Mouse (Mus musculus): ENCODE results near the gene Copz2. TPM values are rescaled to one million over a fixed set of nuclear protein-coding genes. Genes with fewer than 3 reads are reported as not detected.
A peak's percentile ranks its signal among the peaks of the same experiment; 100 is the strongest.

The Copz2 gene
- polyA plus RNA-seq, 1 experiment from 2014 or later = 56.8 TPM

- Histone ChIP-seq H3K27me3 (ENCODE audit: control insufficient read depth, insufficient read depth, low read length) (no peaks in the 10 kb centered on the region), H3K4me2 (ENCODE audit: low read depth, severe bottlenecking) (no peak overlapping the region; the same call in 1 of the 2 replicates), H3K27ac (replicated peaks; ENCODE audit: low read depth, low read length) (no peak overlapping the region), H3K9me3 (ENCODE audit: control insufficient read depth, low read length) (no peaks in the 10 kb centered on the region), H3K36me3 (ENCODE audit: control insufficient read depth, insufficient read depth, low read length) (no peaks in the 10 kb centered on the region), H3K4me1 (ENCODE audit: control insufficient read depth, insufficient read depth, low read length) (0 out of 2 replicates have a peak, but pooled peaks cover 2% of the 10 kb centered on the region), H3K4me3 (ENCODE audit: low read depth, low read length) (no peak overlapping the region), H3K9ac (ENCODE audit: low read length) (no peak overlapping the region)
- ATAC-seq (ENCODE audit: insufficient number of reproducible peaks, low FRiP score, low TSS enrichment, low read depth) (no peak), DNase-seq (ENCODE audit: low spot score) (no peak)
- 81% methylated on average over 12 of the region's 12 CpGs for WGBS
Measured at GRCm38 (mm10) chr11:96862534-96862933, 12.9 kb downstream of the Copz2 start.

DNA sequence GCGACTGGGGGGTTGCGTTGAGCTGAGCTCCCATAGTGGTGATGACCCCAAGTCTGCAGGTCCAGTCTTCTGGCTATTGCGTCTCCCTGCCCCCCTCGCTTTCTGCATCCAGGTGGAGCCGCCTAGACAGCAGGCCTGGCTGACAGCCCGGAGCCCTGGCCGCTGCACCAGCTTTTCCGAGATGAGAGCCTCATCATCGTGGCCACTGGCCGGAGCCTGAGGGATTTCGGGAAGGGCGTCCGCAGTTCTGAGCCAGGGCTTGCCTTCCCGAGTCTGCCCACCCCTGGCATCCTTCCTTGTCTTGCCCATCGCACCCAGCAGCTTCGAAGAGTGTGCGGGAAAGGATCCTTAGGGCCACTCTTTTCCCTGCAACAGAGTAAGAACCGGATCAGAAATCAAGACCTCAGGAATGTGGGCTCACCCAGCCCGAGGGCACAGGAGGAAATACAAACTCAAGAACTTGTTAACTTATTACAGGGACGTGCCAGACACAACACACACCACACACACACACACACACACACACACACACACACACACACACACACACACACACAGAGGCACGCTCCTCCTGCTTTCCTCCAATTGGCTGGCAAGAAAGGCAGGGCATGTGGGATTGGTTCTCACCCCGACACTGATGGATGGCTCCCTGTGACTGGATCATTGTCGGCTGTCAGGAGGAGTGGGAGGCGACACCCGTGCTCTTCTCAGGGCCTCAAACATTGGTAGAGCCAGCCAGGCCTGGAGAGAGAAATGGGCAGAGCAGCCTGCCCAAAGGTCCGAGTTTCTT lies 13.7 kb downstream of the Copz2 start:
- ATAC-seq (ENCODE audit: insufficient number of reproducible peaks, low FRiP score, low TSS enrichment, low read depth) = no peak
- peak; percentile 46 for DNase-seq (ENCODE audit: low spot score)
- Histone ChIP-seq H3K4me2 (ENCODE audit: low read depth, severe bottlenecking) (peak overlapping the region; percentile 16; the same call in 1 of the 2 replicates), H3K27me3 (ENCODE audit: control insufficient read depth, insufficient read depth, low read length) (no peaks in the 10 kb centered on the region), H3K4me3 (ENCODE audit: low read depth, low read length) (no peak overlapping the region), H3K36me3 (ENCODE audit: control insufficient read depth, insufficient read depth, low read length) (no peaks in the 10 kb centered on the region), H3K9me3 (ENCODE audit: control insufficient read depth, low read length) (no peaks in the 10 kb centered on the region), H3K27ac (replicated peaks; ENCODE audit: low read depth, low read length) (no peak overlapping the region), H3K9ac (ENCODE audit: low read length) (no peak overlapping the region), H3K4me1 (ENCODE audit: control insufficient read depth, insufficient read depth, low read length) (0 out of 2 replicates have a peak, but pooled peaks cover 2% of the 10 kb centered on the region)
- WGBS = 22% methylated on average over 26 of the region's 26 CpGs

- Histone ChIP-seq H3K4me1 (ENCODE audit: control insufficient read depth, insufficient read depth, low read length) (no peaks in the 10 kb centered on the region), H3K27me3 (ENCODE audit: control insufficient read depth, insufficient read depth, low read length) (no peaks in the 10 kb centered on the region), H3K4me2 (ENCODE audit: low read depth, severe bottlenecking) (no peak overlapping the region), H3K9me3 (ENCODE audit: control insufficient read depth, low read length) (no peaks in the 10 kb centered on the region), H3K9ac (ENCODE audit: low read length) (no peak overlapping the region), H3K36me3 (ENCODE audit: control insufficient read depth, insufficient read depth, low read length) (no peaks in the 10 kb centered on the region), H3K27ac (replicated peaks; ENCODE audit: low read depth, low read length) (no peak overlapping the region), H3K4me3 (ENCODE audit: low read depth, low read length) (no peak overlapping the region)
- peak; percentile 86 for DNase-seq (ENCODE audit: low spot score)
- peak; percentile 64; the same call in 1 of the 2 replicates for ATAC-seq (ENCODE audit: insufficient number of reproducible peaks, low FRiP score, low TSS enrichment, low read depth)
- 15% methylated on average over 5 of the region's 5 CpGs for WGBS
Measured at GRCm38 (mm10) chr11:96867149-96867548, 17.5 kb downstream of the Copz2 start.

GRCm38 (mm10) chr11:96872441-96873379 lies 23.0 kb downstream of the Copz2 start:
- Histone ChIP-seq H3K27me3 (ENCODE audit: control insufficient read depth, insufficient read depth, low read length) (no peaks in the 10 kb centered on the region), H3K9ac (ENCODE audit: low read length) (peak overlapping the region; percentile 18), H3K4me3 (ENCODE audit: low read depth, low read length) (no peak overlapping the region), H3K36me3 (ENCODE audit: control insufficient read depth, insufficient read depth, low read length) (no peaks in the 10 kb centered on the region), H3K27ac (replicated peaks; ENCODE audit: low read depth, low read length) (0 out of 2 replicates have a peak overlapping the region, but pooled peaks have one; percentile 4), H3K4me2 (ENCODE audit: low read depth, severe bottlenecking) (peak overlapping the region; percentile 10), H3K9me3 (ENCODE audit: control insufficient read depth, low read length) (no peaks in the 10 kb centered on the region), H3K4me1 (ENCODE audit: control insufficient read depth, insufficient read depth, low read length) (peaks cover 29% of the 10 kb centered on the region)
- DNase-seq (ENCODE audit: low spot score) (peak; percentile 64), ATAC-seq (ENCODE audit: insufficient number of reproducible peaks, low FRiP score, low TSS enrichment, low read depth) (no peak)
- WGBS = 6% methylated on average over 24 of the region's 24 CpGs

GRCm38 (mm10) chr11:96873601-96874140 lies 24.0 kb downstream of the Copz2 start:
- no peak overlapping the region for H3K4me3 ChIP-seq (ENCODE audit: low read depth, low read length)
- H3K4me2 ChIP-seq (ENCODE audit: low read depth, severe bottlenecking) = no peak overlapping the region
- ATAC-seq (ENCODE audit: insufficient number of reproducible peaks, low FRiP score, low TSS enrichment, low read depth) = no peak

DNA sequence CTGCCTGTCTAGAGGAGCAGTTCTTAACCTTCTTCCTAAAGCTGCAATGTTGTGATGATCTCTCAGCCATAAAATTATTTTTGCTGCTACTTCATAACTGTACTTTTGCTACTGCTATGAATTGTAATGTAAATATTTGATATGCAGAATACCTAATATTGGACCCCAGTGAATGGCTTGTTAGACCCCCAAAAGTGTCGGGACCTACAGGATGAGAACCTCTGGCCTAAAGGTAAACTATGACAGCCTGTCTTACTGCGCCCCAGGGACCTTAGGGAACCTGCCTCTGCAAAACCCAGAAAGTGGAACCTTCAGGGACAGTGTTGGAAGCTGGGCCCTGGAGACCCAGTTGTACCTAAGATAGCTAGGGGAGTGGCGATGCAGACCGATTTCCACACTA lies 25.6 kb downstream of the Copz2 start:
- Histone ChIP-seq H3K9ac (ENCODE audit: low read length) (no peak overlapping the region), H3K27me3 (ENCODE audit: control insufficient read depth, insufficient read depth, low read length) (no peaks in the 10 kb centered on the region), H3K4me1 (ENCODE audit: control insufficient read depth, insufficient read depth, low read length) (peaks cover 29% of the 10 kb centered on the region), H3K9me3 (ENCODE audit: control insufficient read depth, low read length) (no peaks in the 10 kb centered on the region), H3K27ac (replicated peaks; ENCODE audit: low read depth, low read length) (no peak overlapping the region; the same call in 1 of the 2 replicates), H3K4me3 (ENCODE audit: low read depth, low read length) (peak overlapping the region; percentile 16), H3K36me3 (ENCODE audit: control insufficient read depth, insufficient read depth, low read length) (no peaks in the 10 kb centered on the region), H3K4me2 (ENCODE audit: low read depth, severe bottlenecking) (peak overlapping the region; percentile 65)
- no peak for ATAC-seq (ENCODE audit: insufficient number of reproducible peaks, low FRiP score, low TSS enrichment, low read depth)
- WGBS = 11% methylated on average over 4 of the region's 4 CpGs
- no peak for DNase-seq (ENCODE audit: low spot score)

More at GRCm38 (mm10) chr11:96873601-96874140, 24.0 kb downstream of the Copz2 start:
- 0 out of 2 replicates have a peak overlapping the region, but pooled peaks have one; percentile 3 for H3K27ac ChIP-seq (replicated peaks; ENCODE audit: low read depth, low read length)
- H3K27me3 ChIP-seq (ENCODE audit: control insufficient read depth, insufficient read depth, low read length) = no peaks in the 10 kb centered on the region
- H3K9me3 ChIP-seq (ENCODE audit: control insufficient read depth, low read length) = no peaks in the 10 kb centered on the region
- no peaks in the 10 kb centered on the region for H3K36me3 ChIP-seq (ENCODE audit: control insufficient read depth, insufficient read depth, low read length)
- H3K9ac ChIP-seq (ENCODE audit: low read length) = peak overlapping the region; percentile 12; the same call in 1 of the 2 replicates
- 18% methylated on average over 11 of the region's 11 CpGs for WGBS
- peaks cover 29% of the 10 kb centered on the region for H3K4me1 ChIP-seq (ENCODE audit: control insufficient read depth, insufficient read depth, low read length)
- peak; percentile 51 for DNase-seq (ENCODE audit: low spot score)

GRCm38 (mm10) chr11:96875745-96876144 lies 26.1 kb downstream of the Copz2 start:
- H3K27me3 ChIP-seq (ENCODE audit: control insufficient read depth, insufficient read depth, low read length) = no peaks in the 10 kb centered on the region
- H3K4me3 ChIP-seq (ENCODE audit: low read depth, low read length) = peak overlapping the region; percentile 16
- no peak overlapping the region; the same call in 1 of the 2 replicates for H3K27ac ChIP-seq (replicated peaks; ENCODE audit: low read depth, low read length)
- WGBS = 0% methylated on average over 35 of the region's 35 CpGs
- H3K9ac ChIP-seq (ENCODE audit: low read length) = no peak overlapping the region
- peak overlapping the region; percentile 65 for H3K4me2 ChIP-seq (ENCODE audit: low read depth, severe bottlenecking)
- peak; percentile 85 for DNase-seq (ENCODE audit: low spot score)
- H3K36me3 ChIP-seq (ENCODE audit: control insufficient read depth, insufficient read depth, low read length) = no peaks in the 10 kb centered on the region
- peak; percentile 78; the same call in 1 of the 2 replicates for ATAC-seq (ENCODE audit: insufficient number of reproducible peaks, low FRiP score, low TSS enrichment, low read depth)
- peaks cover 29% of the 10 kb centered on the region for H3K4me1 ChIP-seq (ENCODE audit: control insufficient read depth, insufficient read depth, low read length)
- no peaks in the 10 kb centered on the region for H3K9me3 ChIP-seq (ENCODE audit: control insufficient read depth, low read length)
